Mouse (Mus musculus): Measurements from ENCODE around the gene Cpped1. TPM values are rescaled to one million over a fixed set of nuclear protein-coding genes. Genes with fewer than 3 reads are reported as not detected.

The Cpped1 gene
- total RNA-seq, 2 experiments from 2014 or later, result 9.9 to 12.5 TPM

DNA sequence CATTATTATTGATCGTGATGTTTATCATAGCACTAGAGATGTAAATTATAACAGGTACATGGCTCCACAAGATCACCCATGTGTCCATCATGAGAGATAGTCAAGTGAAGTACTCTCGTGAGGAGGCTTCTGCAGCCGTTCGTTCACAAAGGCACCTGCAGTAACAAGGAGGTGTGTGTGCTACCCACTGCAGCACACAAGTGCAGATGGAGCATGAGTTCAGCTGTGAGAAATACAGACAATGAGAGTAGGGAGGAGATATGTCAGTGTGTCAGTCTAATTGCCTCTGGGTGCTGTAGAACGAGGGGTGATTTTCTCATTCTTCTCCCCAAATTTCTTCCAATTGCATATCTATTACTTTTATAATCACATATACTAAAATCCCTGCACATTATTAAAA, 63.9 kb downstream of the Cpped1 start:
- ATAC-seq (ENCODE audit: poor library complexity, severe bottlenecking), result no peak

GRCm38 (mm10) chr16:11843441-11843840, 65.8 kb downstream of the Cpped1 start:
- peak; percentile 91 for ATAC-seq (ENCODE audit: poor library complexity, severe bottlenecking)

DNA sequence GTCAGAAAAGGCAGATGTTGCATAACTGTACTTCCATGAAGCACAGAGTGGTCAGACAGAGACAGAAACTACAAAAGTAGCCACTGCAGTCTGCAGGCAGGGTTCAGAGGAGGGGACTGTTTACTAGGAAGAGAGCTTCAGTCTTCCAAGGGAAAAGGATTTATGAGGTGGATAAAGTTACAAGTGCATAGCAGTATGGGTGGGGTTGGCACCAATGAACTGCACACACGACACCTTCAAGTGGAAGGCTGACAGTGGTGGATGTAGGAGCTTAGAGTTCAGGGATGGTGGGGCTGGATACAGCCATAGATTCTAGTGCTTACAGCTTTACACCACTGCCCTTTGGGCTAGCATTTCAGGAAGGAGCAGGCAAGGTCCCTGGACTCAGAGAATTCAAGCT, 75.8 kb downstream of the Cpped1 start:
- ATAC-seq (ENCODE audit: poor library complexity, severe bottlenecking), result no peak

DNA sequence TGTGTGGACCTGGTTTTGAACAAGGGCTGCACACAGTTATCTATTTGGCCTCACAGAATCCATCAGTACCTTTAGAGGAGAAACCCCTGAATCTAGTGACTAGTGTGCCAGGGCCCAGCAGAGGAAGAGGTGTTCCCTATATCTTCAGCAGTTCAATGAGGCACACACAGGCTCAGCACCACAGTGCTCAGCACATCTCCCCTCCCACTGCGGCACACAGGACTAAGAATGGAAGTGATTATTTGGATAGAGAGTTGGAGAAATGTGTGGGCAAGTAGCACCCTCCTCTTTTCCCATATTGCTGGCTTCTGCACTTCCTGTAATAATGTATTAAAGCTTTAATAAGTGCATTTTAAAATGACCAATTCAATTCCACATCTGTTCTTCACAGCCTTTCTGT, 80.4 kb downstream of the Cpped1 start:
- ATAC-seq (ENCODE audit: poor library complexity, severe bottlenecking), result no peak

DNA sequence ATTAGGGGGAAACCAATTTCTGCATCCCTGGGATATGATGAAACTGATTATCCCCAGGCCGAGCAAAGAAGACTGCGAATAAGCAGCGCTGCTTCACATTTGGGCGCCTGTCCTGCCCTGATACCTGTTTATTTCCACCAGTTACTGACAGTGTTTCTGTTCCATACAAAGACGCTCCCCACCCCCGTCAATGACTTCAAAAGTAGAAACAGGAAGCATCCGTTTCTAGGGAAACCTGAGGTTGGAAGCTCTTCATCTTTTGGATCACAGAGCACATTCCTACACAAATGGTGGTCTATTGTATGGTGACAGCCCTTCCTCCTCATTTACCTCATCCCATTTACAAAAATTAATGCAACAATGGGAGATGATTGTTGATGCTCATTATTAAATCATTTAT, 84.4 kb downstream of the Cpped1 start:
- ATAC-seq (ENCODE audit: poor library complexity, severe bottlenecking), result no peak

DNA sequence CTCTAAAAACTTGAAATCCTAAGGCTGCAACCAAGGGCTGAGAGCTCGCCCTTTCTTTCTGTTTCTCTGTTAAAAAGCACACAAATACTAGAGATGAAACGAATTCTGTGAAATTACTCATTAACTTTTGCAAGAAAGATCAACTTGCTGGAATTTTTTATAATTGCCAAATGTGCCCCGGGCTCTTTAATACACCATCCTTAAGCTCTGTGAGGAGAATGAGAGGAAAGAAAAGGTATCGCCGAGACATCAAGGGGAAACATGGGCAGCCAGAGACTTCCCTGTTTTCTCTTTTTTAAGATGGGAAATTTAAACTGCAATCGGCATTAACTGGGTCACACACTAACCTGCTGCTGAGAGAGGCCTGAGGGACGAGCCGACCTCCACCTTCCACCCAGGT, 84.9 kb downstream of the Cpped1 start:
- ATAC-seq (ENCODE audit: poor library complexity, severe bottlenecking), result no peak

GRCm38 (mm10) chr16:11820791-11821190, 88.5 kb downstream of the Cpped1 start:
- no peak for ATAC-seq (ENCODE audit: poor library complexity, severe bottlenecking)

DNA sequence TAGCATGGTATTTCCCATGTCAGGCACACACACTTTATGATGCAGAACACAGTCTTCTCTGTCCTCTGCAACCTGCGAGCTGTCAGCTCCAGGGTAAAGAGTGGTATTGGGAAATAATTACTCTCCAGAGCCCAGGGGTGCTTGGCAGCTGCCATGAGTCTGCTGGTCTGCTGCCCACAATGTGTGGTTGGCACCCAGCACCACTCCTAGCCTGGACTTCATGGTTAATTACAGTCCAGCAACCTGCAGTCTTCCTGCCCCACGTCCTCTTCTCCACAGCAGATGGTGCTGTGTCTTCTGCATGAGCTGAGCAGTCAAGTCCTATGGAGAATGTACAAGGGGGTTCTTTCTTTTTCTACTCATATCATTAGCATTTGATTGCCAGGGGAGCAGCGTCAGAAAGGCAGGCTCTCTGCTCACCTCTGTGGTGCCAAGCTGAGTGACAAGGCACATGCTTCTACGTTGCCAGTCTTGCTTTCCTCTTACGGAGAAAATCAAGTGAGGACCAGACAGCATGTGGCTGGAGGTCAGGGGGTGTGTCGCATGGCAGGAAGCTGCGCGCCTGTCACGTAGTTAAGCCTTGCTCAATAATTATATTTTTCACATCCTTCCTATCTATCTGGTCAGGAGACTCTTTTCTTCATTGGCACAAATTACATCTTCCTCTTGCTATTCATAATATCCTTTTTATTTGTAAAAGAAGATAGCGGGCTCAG, 94.2 kb downstream of the Cpped1 start:
- ATAC-seq (ENCODE audit: poor library complexity, severe bottlenecking), result 0 out of 2 replicates have a peak, but pooled peaks have one; percentile 40

GRCm38 (mm10) chr16:11812119-11812518, 97.1 kb downstream of the Cpped1 start:
- no peak for ATAC-seq (ENCODE audit: poor library complexity, severe bottlenecking)

GRCm38 (mm10) chr16:11809615-11810014, 99.6 kb downstream of the Cpped1 start:
- ATAC-seq (ENCODE audit: poor library complexity, severe bottlenecking), result no peak

- no peak for ATAC-seq (ENCODE audit: poor library complexity, severe bottlenecking)
Measured at GRCm38 (mm10) chr16:11801960-11802539, 107.2 kb downstream of the Cpped1 start.

DNA sequence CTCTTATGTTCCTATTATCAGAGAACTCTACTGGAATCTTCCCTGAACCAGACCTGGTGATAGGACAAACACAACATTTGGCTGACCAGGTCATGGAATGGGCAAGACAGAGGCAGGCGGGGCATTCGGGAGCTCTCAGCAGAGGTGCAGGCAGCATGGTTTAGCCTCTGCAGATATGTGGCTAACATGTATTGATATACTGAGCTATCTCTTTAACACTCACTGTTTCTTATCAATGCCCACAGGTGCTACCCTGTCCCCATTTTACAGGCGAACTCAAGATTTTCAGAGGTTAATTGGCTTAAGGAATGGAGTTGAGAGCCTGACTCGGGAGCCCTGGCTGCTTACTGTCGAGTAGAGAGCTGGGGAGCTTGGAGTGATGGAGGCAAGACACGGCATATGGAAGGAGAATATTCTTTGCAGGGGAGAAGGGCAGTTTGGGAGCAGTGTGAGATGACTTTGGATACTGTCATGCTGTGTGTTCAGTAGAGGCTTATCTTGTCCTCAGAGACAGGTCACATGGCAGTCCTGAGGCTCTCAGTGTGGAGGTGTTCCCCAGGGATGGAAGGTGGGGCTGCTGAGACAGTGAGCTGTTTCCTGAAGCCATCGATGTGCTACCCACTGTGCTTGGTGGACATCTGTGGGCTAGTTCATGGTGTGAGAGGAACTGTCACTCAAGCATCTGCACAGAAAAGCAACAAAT, 113.3 kb downstream of the Cpped1 start:
- no peak for ATAC-seq (ENCODE audit: poor library complexity, severe bottlenecking)

GRCm38 (mm10) chr16:11794628-11795027, 114.6 kb downstream of the Cpped1 start:
- ATAC-seq (ENCODE audit: poor library complexity, severe bottlenecking), result no peak

GRCm38 (mm10) chr16:11793391-11793790, 115.9 kb downstream of the Cpped1 start:
- no peak for ATAC-seq (ENCODE audit: poor library complexity, severe bottlenecking)

GRCm38 (mm10) chr16:11790476-11790875, 118.8 kb downstream of the Cpped1 start:
- ATAC-seq (ENCODE audit: poor library complexity, severe bottlenecking), result no peak

DNA sequence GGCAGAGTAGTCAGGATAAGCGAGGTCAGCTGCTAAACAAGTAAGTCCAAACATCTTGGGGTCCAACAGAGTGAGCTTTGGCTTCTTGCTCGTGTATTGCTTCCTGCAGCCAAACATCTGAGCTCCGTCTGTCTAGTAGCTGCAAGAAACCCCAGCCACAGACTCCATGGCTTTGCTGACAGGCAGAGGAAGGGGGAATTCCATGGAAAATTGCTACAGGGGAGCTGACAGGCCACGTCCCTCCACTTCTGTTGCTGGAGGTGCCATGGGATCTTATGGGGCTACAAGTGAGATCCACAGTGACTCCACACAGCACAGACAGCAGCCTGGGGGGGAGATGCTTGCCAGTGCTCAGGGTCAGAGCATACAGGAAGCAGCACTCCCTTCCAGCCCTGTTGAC, 123.4 kb downstream of the Cpped1 start:
- ATAC-seq (ENCODE audit: poor library complexity, severe bottlenecking), result no peak

GRCm38 (mm10) chr16:11784354-11784753, 124.9 kb downstream of the Cpped1 start:
- no peak for ATAC-seq (ENCODE audit: poor library complexity, severe bottlenecking)

DNA sequence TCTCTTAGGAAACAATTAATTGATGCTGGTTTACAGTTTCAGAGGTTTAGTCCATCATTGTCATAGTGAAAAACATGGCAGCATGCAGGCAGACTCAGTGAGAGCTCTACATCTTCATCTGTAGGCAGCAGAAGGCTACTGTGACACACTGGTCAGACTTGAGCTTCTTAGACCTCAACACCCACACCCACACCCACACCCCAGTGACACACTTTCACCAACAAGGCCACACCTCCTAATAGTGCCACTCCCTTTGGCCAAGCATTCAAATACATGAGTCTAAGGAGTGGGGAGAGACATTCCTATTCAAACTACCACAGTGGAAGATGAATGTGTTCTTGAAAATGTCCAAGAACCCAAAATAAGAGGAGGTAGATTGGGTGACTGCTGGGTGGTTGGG, 125.9 kb downstream of the Cpped1 start:
- ATAC-seq (ENCODE audit: poor library complexity, severe bottlenecking), result no peak

GRCm38 (mm10) chr16:11782082-11782481, 127.2 kb downstream of the Cpped1 start:
- ATAC-seq (ENCODE audit: poor library complexity, severe bottlenecking), result no peak

DNA sequence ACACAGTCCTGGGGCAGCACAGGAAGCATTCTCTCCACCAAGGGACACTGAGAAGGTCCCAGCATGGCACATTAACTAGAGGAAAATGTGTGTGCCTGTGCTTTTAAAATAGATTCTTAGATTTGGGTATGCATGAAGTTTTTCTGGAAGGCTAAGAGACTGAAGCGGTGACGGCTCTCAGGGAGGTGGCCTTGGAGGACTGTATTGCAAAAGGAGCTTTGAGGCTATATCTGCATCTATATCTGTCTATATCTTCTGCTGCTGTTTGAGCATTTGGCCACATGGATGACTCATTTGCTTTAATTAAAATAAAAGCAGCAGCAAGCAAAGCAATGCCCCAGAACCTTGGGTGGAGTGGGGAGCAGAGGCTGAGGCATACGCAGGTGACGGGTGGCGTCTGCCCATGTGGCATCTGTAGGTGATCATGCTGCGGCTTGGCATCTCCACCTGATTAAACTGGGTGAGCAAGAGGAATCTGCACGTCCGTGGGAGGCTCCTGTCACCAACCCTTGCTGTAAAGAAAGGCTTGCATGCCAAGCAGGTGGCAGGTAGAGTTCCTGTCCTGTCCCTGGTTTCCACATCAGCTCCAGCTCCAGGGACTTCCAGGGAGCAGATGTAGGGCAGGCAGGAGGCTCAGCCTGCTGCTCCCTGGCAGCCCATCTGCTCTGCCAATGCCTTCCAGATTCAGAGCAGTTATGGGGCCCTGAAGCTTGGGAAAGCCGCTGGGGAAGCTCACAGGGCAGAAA, 130.4 kb downstream of the Cpped1 start:
- no peak for ATAC-seq (ENCODE audit: poor library complexity, severe bottlenecking)

DNA sequence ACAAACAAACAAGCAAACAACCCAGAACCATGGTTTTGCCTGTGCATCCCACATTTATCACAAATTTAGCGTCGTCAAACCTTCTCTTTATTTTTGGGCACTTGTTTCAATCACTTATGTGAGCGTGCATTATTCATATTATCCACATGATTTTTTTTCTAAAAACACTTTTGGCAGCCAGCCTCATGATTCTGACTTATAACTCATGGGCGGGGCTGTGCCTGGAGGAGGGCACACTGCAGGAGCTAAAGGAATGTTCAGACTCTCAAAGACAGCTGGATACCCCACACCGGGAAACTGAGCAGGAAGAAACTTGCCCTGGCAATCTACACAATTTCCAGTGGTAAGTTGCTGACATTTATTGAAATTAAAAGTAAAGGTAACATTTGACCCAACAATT, 131.1 kb downstream of the Cpped1 start:
- no peak for ATAC-seq (ENCODE audit: poor library complexity, severe bottlenecking)

All from megakaryocyte, adult 5-6 weeks (primary cell).